Mouse (Mus musculus): ENCODE measurements around the gene Frmd6.

- no peak for TF ChIP-seq POLR2A (IDR thresholded peaks at IDR 0.05; ENCODE audit: borderline replicate concordance, low read depth, low read length)
- no peak for TF ChIP-seq CTCF (IDR thresholded peaks at IDR 0.05; ENCODE audit: low read depth, low read length)
Observed at GRCm38 (mm10) chr12:70776683-70777082, 48.6 kb upstream of the Frmd6 start.

All from bone marrow macrophage, adult 2 months (primary cell).